Mouse (Mus musculus): ENCODE results near the gene Zfand6. TPM values are rescaled to one million over a fixed set of nuclear protein-coding genes. Genes with fewer than 3 reads are reported as not detected.

The Zfand6 gene
- 117 and 122 TPM in 2 replicates for total RNA-seq (2014; rRNA removed; ENCODE audit: low replicate concordance)
- 130 and 135 TPM in 2 replicates for polyA plus RNA-seq (2015; fragmentation: Nextera tagmentation; extraction: Ambion mirVana)

GRCm38 (mm10) chr7:84689251-84690100 is at the start of gene Zfand6:
Gene Zfand6, minus strand, starts transcription at chr7:84689959.
- Histone ChIP-seq H3K4me3 (ENCODE audit: low read depth, low read length) (peak within 1 kb of the TSS; percentile 90), H3K36me3 (replicated peaks; ENCODE audit: control insufficient read depth, insufficient read depth, low read length) (no peaks in the 10 kb centered on the region), H3K4me1 (ENCODE audit: control insufficient read depth, insufficient read depth) (0 out of 2 replicates have a peak, but pooled peaks cover 6% of the 10 kb centered on the region), H3K27me3 (ENCODE audit: control insufficient read depth, insufficient read depth, low read length) (no peaks in the 10 kb centered on the region), H3K9ac (replicated peaks; ENCODE audit: low read depth, low read length) (peak within 1 kb of the TSS; percentile 84), H3K9me3 (replicated peaks; ENCODE audit: control insufficient read depth, low read length) (no peaks in the 10 kb centered on the region), H3K4me2 (ENCODE audit: low read depth, low read length) (peak within 1 kb of the TSS; percentile 92), H3K27ac (ENCODE audit: low read depth) (peak within 1 kb of the TSS; percentile 96)
- TF ChIP-seq CTCF (IDR thresholded peaks at IDR 0.05; ENCODE audit: low read depth) (no peak), EP300 (IDR thresholded peaks at IDR 0.05; ENCODE audit: low read depth) (no peak)
- peak; percentile 97 for DNase-seq (ENCODE audit: low spot score)
- ATAC-seq (ENCODE audit: insufficient read depth, low read depth) = peak; percentile 99
- WGBS = under 1% methylated on average over 84 of the region's 87 CpGs

GRCm38 (mm10) chr7:84736803-84737202 is 47.0 kb upstream of the Zfand6 start:
- H3K27me3 ChIP-seq (ENCODE audit: control insufficient read depth, insufficient read depth, low read length) = no peaks in the 10 kb centered on the region
- H3K4me2 ChIP-seq (ENCODE audit: low read depth, low read length) = no peak overlapping the region
- H3K9ac ChIP-seq (replicated peaks; ENCODE audit: low read depth, low read length) = no peak overlapping the region
- ATAC-seq (ENCODE audit: insufficient read depth, low read depth) (no peak), DNase-seq (ENCODE audit: low spot score) (no peak)
- no peak for TF ChIP-seq CTCF (IDR thresholded peaks at IDR 0.05; ENCODE audit: low read depth)
- no peak for TF ChIP-seq EP300 (IDR thresholded peaks at IDR 0.05; ENCODE audit: low read depth)
- no peaks in the 10 kb centered on the region for H3K4me1 ChIP-seq (ENCODE audit: control insufficient read depth, insufficient read depth)
- no peaks in the 10 kb centered on the region for H3K9me3 ChIP-seq (replicated peaks; ENCODE audit: control insufficient read depth, low read length)
- H3K36me3 ChIP-seq (replicated peaks; ENCODE audit: control insufficient read depth, insufficient read depth, low read length) = no peaks in the 10 kb centered on the region
- no peak overlapping the region for H3K4me3 ChIP-seq (ENCODE audit: low read depth, low read length)
- no peak overlapping the region for H3K27ac ChIP-seq (ENCODE audit: low read depth)
- WGBS = 72% methylated on average over 2 of the region's 2 CpGs

GRCm38 (mm10) chr7:84733038-84733437 is 43.3 kb upstream of the Zfand6 start:
- ATAC-seq (ENCODE audit: insufficient read depth, low read depth) (no peak), DNase-seq (ENCODE audit: low spot score) (no peak)
- H3K4me3 ChIP-seq (ENCODE audit: low read depth, low read length) = no peak overlapping the region
- WGBS = 45% methylated on average over 1 of the region's 1 CpGs
- H3K27me3 ChIP-seq (ENCODE audit: control insufficient read depth, insufficient read depth, low read length) = no peaks in the 10 kb centered on the region
- TF ChIP-seq CTCF (IDR thresholded peaks at IDR 0.05; ENCODE audit: low read depth) = no peak
- TF ChIP-seq EP300 (IDR thresholded peaks at IDR 0.05; ENCODE audit: low read depth) = no peak
- H3K4me2 ChIP-seq (ENCODE audit: low read depth, low read length) = no peak overlapping the region
- no peaks in the 10 kb centered on the region for H3K4me1 ChIP-seq (ENCODE audit: control insufficient read depth, insufficient read depth)
- no peaks in the 10 kb centered on the region for H3K36me3 ChIP-seq (replicated peaks; ENCODE audit: control insufficient read depth, insufficient read depth, low read length)
- no peaks in the 10 kb centered on the region for H3K9me3 ChIP-seq (replicated peaks; ENCODE audit: control insufficient read depth, low read length)
- no peak overlapping the region for H3K27ac ChIP-seq (ENCODE audit: low read depth)
- no peak overlapping the region for H3K9ac ChIP-seq (replicated peaks; ENCODE audit: low read depth, low read length)

- ATAC-seq (ENCODE audit: insufficient read depth, low read depth) (no peak), DNase-seq (ENCODE audit: low spot score) (no peak)
- Histone ChIP-seq H3K9ac (replicated peaks; ENCODE audit: low read depth, low read length) (no peak overlapping the region), H3K9me3 (replicated peaks; ENCODE audit: control insufficient read depth, low read length) (no peaks in the 10 kb centered on the region), H3K27me3 (ENCODE audit: control insufficient read depth, insufficient read depth, low read length) (no peaks in the 10 kb centered on the region), H3K4me3 (ENCODE audit: low read depth, low read length) (no peak overlapping the region), H3K36me3 (replicated peaks; ENCODE audit: control insufficient read depth, insufficient read depth, low read length) (no peaks in the 10 kb centered on the region), H3K4me2 (ENCODE audit: low read depth, low read length) (no peak overlapping the region), H3K4me1 (ENCODE audit: control insufficient read depth, insufficient read depth) (no peaks in the 10 kb centered on the region), H3K27ac (ENCODE audit: low read depth) (no peak overlapping the region)
- 92% methylated on average over 1 of the region's 1 CpGs for WGBS
- TF ChIP-seq EP300 (IDR thresholded peaks at IDR 0.05; ENCODE audit: low read depth) = no peak
- no peak for TF ChIP-seq CTCF (IDR thresholded peaks at IDR 0.05; ENCODE audit: low read depth)
Measured at GRCm38 (mm10) chr7:84732052-84732451, 42.3 kb upstream of the Zfand6 start.

GRCm38 (mm10) chr7:84731076-84731475 is 41.3 kb upstream of the Zfand6 start:
- Histone ChIP-seq H3K27ac (ENCODE audit: low read depth) (no peak overlapping the region), H3K4me2 (ENCODE audit: low read depth, low read length) (no peak overlapping the region), H3K9ac (replicated peaks; ENCODE audit: low read depth, low read length) (no peak overlapping the region), H3K4me3 (ENCODE audit: low read depth, low read length) (no peak overlapping the region), H3K9me3 (replicated peaks; ENCODE audit: control insufficient read depth, low read length) (no peaks in the 10 kb centered on the region), H3K36me3 (replicated peaks; ENCODE audit: control insufficient read depth, insufficient read depth, low read length) (no peaks in the 10 kb centered on the region), H3K4me1 (ENCODE audit: control insufficient read depth, insufficient read depth) (no peaks in the 10 kb centered on the region), H3K27me3 (ENCODE audit: control insufficient read depth, insufficient read depth, low read length) (no peaks in the 10 kb centered on the region)
- WGBS = 72% methylated on average over 3 of the region's 3 CpGs
- TF ChIP-seq EP300 (IDR thresholded peaks at IDR 0.05; ENCODE audit: low read depth) = no peak
- no peak for TF ChIP-seq CTCF (IDR thresholded peaks at IDR 0.05; ENCODE audit: low read depth)
- ATAC-seq (ENCODE audit: insufficient read depth, low read depth) = no peak
- no peak for DNase-seq (ENCODE audit: low spot score)
